Mouse (Mus musculus) mouse embryonic stem cell (cell line): ENCODE measurements around the gene Anks1b.

Experiments
- in situ Hi-C, 2 experiments: fragments of 300-500 bp; cut with MboI; formaldehyde crosslinking; loops; 1 replicate in 1 of 2; 3 replicates in 1 of 2; pipeline ENCODE4 v1.14.3; 2019 to 2020; ENCODE audit warnings: low sequenced_read_pairs in 2 of 2, low pct_unique_long_range_greater_than_20kb in 1 of 2, mixed read lengths in 1 of 2; ENCODE audit not compliant: unreplicated experiment in 1 of 2

Gene Anks1b

GRCm38 (mm10) chr10:90112662-90113061, 239.4 kb downstream of the Anks1b start:
- in situ Hi-C loops = no loop called here

- in situ Hi-C loops = no loop called here
Observed at GRCm38 (mm10) chr10:90116867-90117266, 243.6 kb downstream of the Anks1b start.

GRCm38 (mm10) chr10:90117836-90118235, 244.5 kb downstream of the Anks1b start:
- in situ Hi-C loops = no loop called here

- in situ Hi-C loops = no loop called here
Observed at GRCm38 (mm10) chr10:90137538-90137937, 264.2 kb downstream of the Anks1b start.

- in situ Hi-C loops = no loop called here
Observed at GRCm38 (mm10) chr10:90140947-90141346, 267.6 kb downstream of the Anks1b start.

GRCm38 (mm10) chr10:90144444-90144843, 271.1 kb downstream of the Anks1b start:
- in situ Hi-C loops = no loop called here

GRCm38 (mm10) chr10:90151510-90151909, 278.2 kb downstream of the Anks1b start:
- in situ Hi-C loops = no loop called here

GRCm38 (mm10) chr10:90169941-90170580, 296.8 kb downstream of the Anks1b start:
- in situ Hi-C loops = no loop called here

- in situ Hi-C loops = no loop called here
Observed at GRCm38 (mm10) chr10:90190366-90190765, 317.1 kb downstream of the Anks1b start.

GRCm38 (mm10) chr10:90196936-90197335, 323.6 kb downstream of the Anks1b start:
- in situ Hi-C loops = no loop called here

- in situ Hi-C loops = no loop called here
Observed at GRCm38 (mm10) chr10:90210044-90210443, 336.7 kb downstream of the Anks1b start.

- in situ Hi-C loops = no loop called here
Observed at GRCm38 (mm10) chr10:90220470-90220869, 347.2 kb downstream of the Anks1b start.

GRCm38 (mm10) chr10:90222793-90223495, 349.6 kb downstream of the Anks1b start:
- in situ Hi-C loops = no loop called here

GRCm38 (mm10) chr10:90235273-90235672, 362.0 kb downstream of the Anks1b start:
- in situ Hi-C loops = no loop called here

GRCm38 (mm10) chr10:90237290-90237689, 364.0 kb downstream of the Anks1b start:
- in situ Hi-C loops = no loop called here

- in situ Hi-C loops = no loop called here
Observed at GRCm38 (mm10) chr10:90258944-90259714, 385.8 kb downstream of the Anks1b start.

- in situ Hi-C loops = no loop called here
Observed at GRCm38 (mm10) chr10:90271321-90271720, 398.0 kb downstream of the Anks1b start.

- in situ Hi-C loops = no loop called here
Observed at GRCm38 (mm10) chr10:90273311-90273710, 400.0 kb downstream of the Anks1b start.

- in situ Hi-C loops = no loop called here
Observed at GRCm38 (mm10) chr10:90286589-90286988, 413.3 kb downstream of the Anks1b start.
